In the genomic region with DNA sequence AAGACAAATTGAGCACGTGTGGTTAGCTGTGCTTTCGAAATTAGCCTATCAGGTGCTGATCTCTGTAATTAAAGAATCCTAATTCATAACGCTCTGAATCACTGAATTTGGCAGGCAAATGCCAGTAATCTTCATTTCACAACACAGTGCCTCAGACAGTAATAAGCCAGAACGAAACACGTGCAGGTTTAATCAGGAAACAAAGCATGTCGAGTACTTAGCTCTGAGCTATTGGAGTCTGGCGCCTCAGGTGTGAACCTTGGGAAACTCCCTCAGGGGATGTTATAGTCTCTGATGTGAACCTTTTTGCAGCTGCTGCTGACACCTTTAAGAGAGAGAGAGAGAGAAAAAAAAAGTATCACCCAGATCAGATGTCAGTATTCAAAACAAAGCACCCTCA, we compare ENCODE assay signal across 18 mouse cellular contexts.
DNase-seq lines count a peak whose midpoint lies in the region; ATAC-seq and TF ChIP-seq lines count a peak whose summit lies in the region.
"Had no signal": no experiment of that assay in that cellular context is flagged by ENCODE, and none has a peak within 500 bp of the region (broad histone marks: within the 10 kb centered on the region; RNA-seq: fewer than 3 reads in every experiment).

No protein-coding gene starts in this region.

- H3K36me3 ChIP-seq in forebrain, embryonic 15.5 days, result no peaks in the 10 kb centered on the region
- no peaks in the 10 kb centered on the region for H3K36me3 ChIP-seq in forebrain, embryonic 10.5 days (replicated peaks)
- H3K36me3 ChIP-seq in limb, embryonic 12.5 days, result no peaks in the 10 kb centered on the region
- no peaks in the 10 kb centered on the region for H3K36me3 ChIP-seq in heart, adult 2 months (ENCODE audit: control insufficient read depth, insufficient read depth, low read length)
- H3K36me3 ChIP-seq: heart, embryonic 12.5 days; kidney, embryonic 15.5 days; liver, embryonic 13.5 days; midbrain, embryonic 12.5 days had no signal

- H3K9ac ChIP-seq in forebrain, embryonic 15.5 days (replicated peaks), result no peak overlapping the region
- no peak overlapping the region for H3K9ac ChIP-seq in limb, embryonic 12.5 days (replicated peaks)
- H3K9ac ChIP-seq in heart, adult 2 months (ENCODE audit: low read depth, low read length), result no peak overlapping the region
- H3K9ac ChIP-seq: heart, embryonic 12.5 days; kidney, embryonic 15.5 days; liver, embryonic 13.5 days; midbrain, embryonic 12.5 days had no signal

- DNase-seq in forebrain, embryonic 10.5 days (ENCODE audit: extremely low spot score, low spot score), result no peak
- DNase-seq in CD4-positive helper T cell, adult 2 months (ENCODE audit: low read depth, low spot score), result peak; percentile 48
- peak; percentile 40 for DNase-seq in brain, embryonic 18.5 days (ENCODE audit: low read depth, low spot score)
- DNase-seq in adrenal gland, adult 18-20 months (ENCODE audit: low spot score in 2 of 2), result no peak
- no peak for DNase-seq in left cerebral cortex, adult 2 months (ENCODE audit: extremely low spot score in 1 of 2, low spot score in 2 of 2)
- no peak for DNase-seq in heart, adult 2 months
- DNase-seq: B cell, adult 2 months; cerebellum, adult 8-10 months; gastrocnemius, postnatal 14 days; liver, embryonic 13.5 days; lung, postnatal 14 days; thymus, adult 18-20 months had no signal

- no peaks in the 10 kb centered on the region for H3K9me3 ChIP-seq in forebrain, embryonic 15.5 days
- H3K9me3 ChIP-seq in forebrain, embryonic 10.5 days, result no peaks in the 10 kb centered on the region
- H3K9me3 ChIP-seq in limb, embryonic 12.5 days, result no peaks in the 10 kb centered on the region
- H3K9me3 ChIP-seq: heart, embryonic 12.5 days; kidney, embryonic 15.5 days; liver, embryonic 13.5 days; midbrain, embryonic 12.5 days had no signal

- TF ChIP-seq POLR2A in heart, adult 2 months (IDR thresholded peaks at IDR 0.05; ENCODE audit: insufficient read depth, low read depth, low read length), result no peak

- no peak overlapping the region for H3K27ac ChIP-seq in forebrain, embryonic 15.5 days (replicated peaks)
- no peak overlapping the region for H3K27ac ChIP-seq in forebrain, embryonic 10.5 days
- H3K27ac ChIP-seq in limb, embryonic 12.5 days, result no peak overlapping the region
- H3K27ac ChIP-seq in left cerebral cortex, adult 2 months, result no peak overlapping the region
- H3K27ac ChIP-seq in heart, adult 2 months, result no peak overlapping the region
- H3K27ac ChIP-seq: kidney, embryonic 15.5 days; liver, embryonic 13.5 days; midbrain, embryonic 12.5 days had no signal

- H3K79me2 ChIP-seq in heart, adult 2 months (replicated peaks; ENCODE audit: control insufficient read depth, insufficient read depth, low read length), result no peaks in the 10 kb centered on the region

- TF ChIP-seq CTCF in left cerebral cortex, adult 2 months (IDR thresholded peaks at IDR 0.05), result no peak
- no peak for TF ChIP-seq CTCF in heart, adult 2 months (IDR thresholded peaks at IDR 0.05)

- H3K4me3 ChIP-seq in forebrain, embryonic 15.5 days, result no peak overlapping the region
- no peak overlapping the region for H3K4me3 ChIP-seq in forebrain, embryonic 10.5 days
- H3K4me3 ChIP-seq in limb, embryonic 12.5 days (replicated peaks), result no peak overlapping the region
- H3K4me3 ChIP-seq in left cerebral cortex, adult 2 months, result no peak overlapping the region
- H3K4me3 ChIP-seq in heart, adult 2 months, result no peak overlapping the region
- H3K4me3 ChIP-seq: erythroblast, embryonic 14.5 days; heart, embryonic 12.5 days; kidney, embryonic 15.5 days; liver, embryonic 13.5 days; midbrain, embryonic 12.5 days had no signal

- ATAC-seq in forebrain, embryonic 15.5 days (replicated peaks), result peak; percentile 87
- no peak for ATAC-seq in limb, embryonic 12.5 days (ENCODE audit: insufficient number of reproducible peaks, insufficient read depth, low FRiP score, low TSS enrichment, low read depth)

- peaks cover 6% of the 10 kb centered on the region; the same call in 1 of the 2 replicates for H3K4me1 ChIP-seq in forebrain, embryonic 15.5 days
- H3K4me1 ChIP-seq in forebrain, embryonic 10.5 days, result no peaks in the 10 kb centered on the region
- peaks cover 9% of the 10 kb centered on the region for H3K4me1 ChIP-seq in limb, embryonic 12.5 days (replicated peaks)
- no peaks in the 10 kb centered on the region for H3K4me1 ChIP-seq in heart, adult 2 months (ENCODE audit: control insufficient read depth, insufficient read depth, low read length)
- H3K4me1 ChIP-seq: heart, embryonic 12.5 days; kidney, embryonic 15.5 days; midbrain, embryonic 12.5 days had no signal

- no peak for TF ChIP-seq EP300 in heart, adult 2 months (IDR thresholded peaks at IDR 0.05; ENCODE audit: insufficient read depth, low read depth, low read length)

- no peaks in the 10 kb centered on the region for H3K27me3 ChIP-seq in forebrain, embryonic 15.5 days
- no peaks in the 10 kb centered on the region for H3K27me3 ChIP-seq in forebrain, embryonic 10.5 days (ENCODE audit: poor library complexity, severe bottlenecking)
- H3K27me3 ChIP-seq in limb, embryonic 12.5 days, result peaks cover 3% of the 10 kb centered on the region; the same call in 1 of the 2 replicates
- H3K27me3 ChIP-seq in heart, adult 2 months (ENCODE audit: control insufficient read depth, insufficient read depth, low read length), result no peaks in the 10 kb centered on the region
- H3K27me3 ChIP-seq: heart, embryonic 12.5 days; kidney, embryonic 15.5 days; liver, embryonic 13.5 days; midbrain, embryonic 12.5 days had no signal

- 27% methylated on average over 7 of the region's 7 CpGs for WGBS in forebrain, embryonic 15.5 days
- 75% methylated on average over 7 of the region's 7 CpGs for WGBS in forebrain, embryonic 10.5 days
- WGBS in limb, embryonic 12.5 days, result 37% methylated on average over 7 of the region's 7 CpGs
- WGBS in heart, adult 2 months, result 65% methylated on average over 7 of the region's 7 CpGs

- intact Hi-C loops in left cerebral cortex, adult 2 months (cut with DNase I), result no loop called here
- intact Hi-C loops in heart, adult 2 months (cut with DNase I), result no loop called here

- no peak overlapping the region for H3K4me2 ChIP-seq in forebrain, embryonic 15.5 days (replicated peaks)
- H3K4me2 ChIP-seq in limb, embryonic 12.5 days, result 0 out of 2 replicates have a peak overlapping the region, but pooled peaks have one; percentile 5
- H3K4me2 ChIP-seq: heart, embryonic 12.5 days; kidney, embryonic 15.5 days; liver, embryonic 13.5 days; midbrain, embryonic 12.5 days had no signal

Comparison
In these comparisons a context has a peak if more than half of its experiments do, and no peak if none do; other contexts are left out.
1. DNase-seq: peak in CD4-positive helper T cell, adult 2 months (single experiment) and brain, embryonic 18.5 days (single experiment); none in forebrain, embryonic 10.5 days (single experiment), adrenal gland, adult 18-20 months (0 of 2), left cerebral cortex, adult 2 months (0 of 2) and heart, adult 2 months (0 of 2).